Mouse (Mus musculus): ENCODE results near the gene Tex26.

- no peak for TF ChIP-seq CTCF (IDR thresholded peaks at IDR 0.05; ENCODE audit: control insufficient read depth, insufficient read depth, insufficient read length)
- TF ChIP-seq USF1 (IDR thresholded peaks at IDR 0.05; ENCODE audit: low read depth) = no peak
- no peak for TF ChIP-seq CEBPB (IDR thresholded peaks at IDR 0.05; ENCODE audit: low read depth)
- TF ChIP-seq MAX (IDR thresholded peaks at IDR 0.05) = no peak
- TF ChIP-seq FOSL1 (IDR thresholded peaks at IDR 0.05; ENCODE audit: insufficient read depth, low read length, poor library complexity, severe bottlenecking) = no peak
- no peak for TF ChIP-seq MYOG (IDR thresholded peaks at IDR 0.05; ENCODE audit: control insufficient read depth, extremely low read depth, insufficient read length)
- TF ChIP-seq MYOD1 (IDR thresholded peaks at IDR 0.05; ENCODE audit: control insufficient read depth, insufficient read length, low read depth) = no peak
Measured at GRCm38 (mm10) chr5:149465305-149465704, 25.8 kb downstream of the Tex26 start.

Measured in C2C12 (cell line).